Mouse (Mus musculus): ENCODE measurements around the gene Zfp952.
"Not testable (repeated sequence)": the region's sequence is repeated elsewhere in the genome, so short reads cannot be mapped to it uniquely, and the experiment has no call there.

The Zfp952 gene

GRCm38 (mm10) chr17:32992699-32993474, at the start of gene Zfp952:
Zfp952 (plus strand) TSS chr17:32993129.
- peak; percentile 92 for DNase-seq (ENCODE audit: low spot score)

DNA sequence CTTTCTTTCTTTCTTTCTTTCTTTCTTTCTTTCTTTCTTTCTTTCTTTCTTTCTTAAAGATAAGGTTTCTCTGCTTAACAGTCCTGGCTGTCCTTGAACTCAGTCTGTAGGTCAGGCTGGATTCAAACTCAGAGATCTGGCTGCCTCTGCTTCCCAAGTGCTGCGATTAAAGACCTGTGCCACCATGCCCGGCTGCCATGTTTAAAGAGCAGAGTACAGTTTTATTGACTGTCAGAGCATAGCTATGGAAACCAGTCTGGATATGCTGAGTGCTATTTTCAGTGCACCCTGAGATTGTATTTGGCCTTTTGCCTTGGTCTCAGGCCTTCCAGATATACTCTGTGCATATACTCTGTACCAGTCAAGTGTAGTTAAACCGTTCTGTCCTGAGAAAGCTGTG, 49.3 kb upstream of the Zfp952 start:
- no peak for DNase-seq (ENCODE audit: low spot score)

DNA sequence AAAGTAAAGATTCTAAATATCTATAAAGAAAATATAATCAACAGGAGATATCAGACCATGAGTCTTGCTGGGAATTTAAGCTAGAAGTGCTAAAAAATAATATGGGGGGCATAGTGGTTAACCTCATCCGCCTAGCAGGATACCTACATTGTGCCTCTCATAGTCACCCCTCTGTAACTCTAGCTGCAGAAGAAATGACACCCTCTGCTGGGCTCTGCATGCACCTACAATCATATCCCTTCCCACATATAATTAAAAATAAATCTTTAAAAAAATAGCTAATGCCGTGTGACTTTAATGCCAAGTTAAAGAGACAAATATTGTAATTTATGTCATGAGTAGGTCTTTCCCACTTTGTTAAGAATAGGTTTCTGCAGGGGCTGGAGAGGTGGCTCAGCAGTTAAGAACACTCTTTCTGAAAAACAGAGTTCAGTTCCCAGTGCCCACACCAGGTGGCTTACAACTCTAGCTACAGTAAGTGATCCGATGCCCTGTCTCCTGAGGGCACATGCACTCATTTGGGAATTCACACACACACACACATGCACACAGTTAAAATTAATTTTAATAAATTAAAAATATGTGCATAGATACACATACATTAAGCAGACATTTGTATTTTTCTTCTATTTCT, 48.4 kb upstream of the Zfp952 start:
- DNase-seq (ENCODE audit: low spot score), result no peak

GRCm38 (mm10) chr17:32946716-32947115, 46.2 kb upstream of the Zfp952 start:
- DNase-seq (ENCODE audit: low spot score), result no peak

- peak; percentile 98 for DNase-seq (ENCODE audit: low spot score)
Measured at GRCm38 (mm10) chr17:32947215-32947914, 45.6 kb upstream of the Zfp952 start, which contains the start of gene Cyp4f13. Cyp4f13 (minus strand) TSS chr17:32947402.

GRCm38 (mm10) chr17:32950136-32950535, 42.8 kb upstream of the Zfp952 start:
- DNase-seq (ENCODE audit: low spot score), result no peak

DNA sequence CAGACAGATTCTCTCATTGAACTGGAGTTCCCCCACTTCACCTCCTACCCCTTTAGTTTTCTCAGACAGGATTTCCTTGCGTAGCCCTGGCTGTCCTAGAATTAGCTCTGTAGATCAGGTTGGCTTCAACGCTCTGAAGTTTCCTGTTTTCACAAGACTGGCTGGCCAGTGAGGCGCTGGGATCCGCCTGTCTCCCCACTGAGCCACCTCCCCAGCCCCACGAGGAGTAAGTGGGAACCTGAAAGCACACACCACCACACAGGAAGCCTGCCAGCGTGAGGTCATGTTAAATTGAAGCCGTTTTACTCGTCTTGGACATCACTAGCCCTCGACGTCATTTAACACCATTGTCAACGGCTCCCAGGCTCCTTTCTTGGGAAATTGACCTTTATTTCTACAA, 41.9 kb upstream of the Zfp952 start:
- no peak for DNase-seq (ENCODE audit: low spot score)

DNA sequence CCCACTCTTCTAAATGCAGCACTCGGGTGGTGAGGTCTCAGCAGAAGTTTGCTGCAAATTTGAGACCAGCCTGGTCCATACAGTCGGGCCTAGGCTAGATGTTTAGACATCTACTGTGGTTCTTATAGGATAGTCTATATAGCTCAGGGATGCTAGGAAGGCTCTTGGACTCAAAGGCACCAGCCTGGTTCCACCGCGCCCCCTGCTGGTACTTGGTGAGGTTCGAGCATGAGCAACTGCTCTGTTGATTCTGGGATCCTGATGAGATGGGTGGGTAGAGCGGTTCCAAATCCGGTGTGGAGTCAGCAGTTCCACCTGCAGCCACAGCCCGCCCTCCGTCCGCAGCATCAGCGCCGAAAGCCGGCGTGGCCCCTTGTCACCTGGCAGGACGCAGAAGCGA, 41.5 kb upstream of the Zfp952 start:
- peak; percentile 73 for DNase-seq (ENCODE audit: low spot score)

DNA sequence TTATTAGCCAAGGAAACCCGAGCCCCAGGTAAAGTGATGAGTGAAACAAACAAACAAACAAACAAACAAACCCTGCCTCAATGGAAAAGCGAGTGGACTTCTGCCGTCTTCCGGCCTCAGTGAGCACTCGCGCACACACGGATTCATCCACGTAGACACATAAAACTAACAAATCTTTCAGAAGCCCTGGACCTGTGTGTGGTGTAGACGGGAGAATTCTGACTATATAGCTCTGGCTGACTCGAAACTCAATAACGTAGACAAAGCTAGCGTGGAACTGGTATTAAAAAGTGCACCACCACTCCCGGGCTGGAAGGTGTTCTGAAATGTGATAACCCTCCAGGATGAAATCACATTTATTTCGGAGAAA, 27.7 kb upstream of the Zfp952 start:
- DNase-seq (ENCODE audit: low spot score), result no peak

- peak; percentile 93 for DNase-seq (ENCODE audit: low spot score)
Measured at GRCm38 (mm10) chr17:32965623-32966290, 27.2 kb upstream of the Zfp952 start, which contains the start of gene Zfp472. Zfp472 (plus strand) TSS chr17:32965814.

- no peak for DNase-seq (ENCODE audit: low spot score)
Measured at GRCm38 (mm10) chr17:32981361-32981760, 11.6 kb upstream of the Zfp952 start.

- DNase-seq (ENCODE audit: low spot score), result no peak
Measured at GRCm38 (mm10) chr17:32986301-32986700, 6.6 kb upstream of the Zfp952 start.

DNA sequence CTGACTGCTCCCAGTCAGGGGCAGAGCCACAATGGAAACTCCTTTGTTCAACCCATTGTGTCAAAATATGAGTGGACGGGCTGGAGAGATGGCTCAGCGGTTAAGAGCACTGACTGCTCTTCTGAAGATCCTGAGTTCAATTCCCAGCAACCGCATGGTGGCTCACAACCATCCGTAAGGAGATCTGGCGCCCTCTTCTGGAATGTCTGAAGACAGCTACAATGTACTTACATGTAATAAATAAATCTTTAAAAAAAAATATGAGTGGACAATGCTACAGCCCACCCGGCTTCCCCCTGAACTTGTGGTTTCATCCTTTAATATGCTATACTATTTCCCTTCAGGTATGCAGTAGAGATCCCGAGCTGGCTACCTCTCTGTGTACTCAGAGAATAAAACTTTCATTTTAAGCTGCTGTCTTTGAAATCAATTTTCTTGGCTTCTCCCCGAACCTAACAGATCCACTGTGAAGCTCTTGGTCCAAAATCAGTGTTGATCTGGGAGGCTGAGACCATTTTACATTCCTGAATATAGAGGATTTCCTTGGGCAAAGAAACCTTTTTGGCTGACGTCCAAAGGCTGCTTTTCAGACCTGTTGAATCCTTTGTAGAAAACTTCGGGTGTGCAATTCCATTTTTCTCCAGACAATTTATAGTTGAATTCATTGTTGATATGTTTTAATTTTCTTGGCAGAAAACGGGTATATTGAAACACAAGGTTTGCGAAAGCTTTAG, 797 bp upstream of the Zfp952 start:
- no peak for DNase-seq (ENCODE audit: low spot score)

DNA sequence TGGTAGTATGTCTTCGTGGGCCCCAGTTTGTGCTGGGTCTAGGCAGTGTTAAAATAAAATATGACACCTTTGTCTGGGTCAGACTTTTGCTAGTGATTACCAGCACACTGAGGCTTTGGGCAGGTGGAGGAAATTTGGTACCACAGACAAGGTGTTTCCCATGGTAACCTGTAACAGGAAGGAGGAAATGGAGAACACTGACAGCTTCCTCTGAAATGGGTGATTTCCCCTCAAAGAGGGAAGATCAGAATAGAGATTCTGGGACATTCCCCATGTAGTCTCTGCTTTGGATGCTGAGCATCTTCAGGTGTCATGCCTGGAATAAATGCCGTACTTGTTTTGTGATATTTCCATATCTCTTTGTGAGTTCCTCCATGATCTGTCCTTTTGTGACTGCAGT, 5.6 kb downstream of the Zfp952 start:
- DNase-seq (ENCODE audit: low spot score), result no peak

DNA sequence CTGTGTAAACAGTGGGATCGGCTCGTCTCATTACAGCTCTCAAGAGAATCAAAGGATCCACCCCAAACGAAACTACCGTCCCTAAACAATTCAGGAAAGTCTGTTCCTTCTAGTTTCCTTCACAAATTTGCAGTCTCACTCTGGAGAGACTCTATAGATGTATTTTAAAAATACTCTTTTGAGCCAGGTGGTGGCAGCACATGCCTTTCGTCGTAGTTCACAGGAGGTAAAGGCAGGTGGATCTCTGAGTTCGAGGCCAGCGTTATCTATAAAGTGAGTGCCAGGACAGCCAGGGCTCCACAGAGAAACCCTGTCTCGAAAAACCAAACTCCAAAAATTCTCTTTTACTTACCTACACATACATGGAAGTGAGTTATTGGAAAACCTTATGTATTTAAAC, 15.4 kb downstream of the Zfp952 start:
- DNase-seq (ENCODE audit: low spot score), result no peak

- not testable (repeated sequence) for DNase-seq (ENCODE audit: low spot score)
Measured at GRCm38 (mm10) chr17:33020434-33020833, 27.5 kb downstream of the Zfp952 start.

- DNase-seq (ENCODE audit: low spot score), result no peak
Measured at GRCm38 (mm10) chr17:33032376-33032775, 39.4 kb downstream of the Zfp952 start.

GRCm38 (mm10) chr17:33032900-33033891, 40.3 kb downstream of the Zfp952 start, which contains the start of gene Zfp763:
Zfp763 (minus strand) TSS chr17:33033402.
- peak; percentile 91 for DNase-seq (ENCODE audit: low spot score)

Data from adipocyte (in vitro differentiated cells).